In the genomic region with DNA sequence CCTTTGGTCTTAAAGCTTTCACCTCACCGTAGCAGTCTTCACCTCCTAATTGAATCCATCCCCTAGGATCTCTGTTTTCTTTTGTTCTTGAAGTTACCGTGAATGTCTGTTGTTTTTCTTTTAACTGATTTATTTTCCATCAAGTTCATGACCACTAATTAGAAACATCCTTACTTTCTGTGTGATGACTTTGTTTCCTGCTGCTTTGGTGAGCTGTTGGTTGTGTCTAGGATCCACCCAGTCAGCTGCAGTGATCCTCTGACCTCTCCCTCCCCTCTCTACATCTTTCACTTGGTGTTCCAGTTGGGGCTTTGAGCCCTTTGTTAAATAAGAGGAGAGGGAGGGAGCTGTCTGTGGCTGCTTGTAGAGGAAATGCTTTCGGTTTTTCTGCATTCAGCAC, we compare ENCODE assay signal across 26 mouse cellular contexts. TPM values are rescaled to one million over a fixed set of nuclear protein-coding genes. Genes with fewer than 3 reads are reported as not detected.
DNase-seq lines count a peak whose midpoint lies in the region; ATAC-seq lines count a peak whose summit lies in the region.
"Had no signal": no experiment of that assay in that cellular context is flagged by ENCODE, and none has a peak within 500 bp of the region (broad histone marks: within the 10 kb centered on the region; RNA-seq: fewer than 3 reads in every experiment).

No protein-coding gene starts in this region.

- no peak for ATAC-seq in embryonic facial prominence, embryonic 13.5 days (ENCODE audit: insufficient number of reproducible peaks, insufficient read depth, low FRiP score, low TSS enrichment, low read depth)
- no peak for ATAC-seq in limb, embryonic 12.5 days (ENCODE audit: insufficient number of reproducible peaks, insufficient read depth, low FRiP score, low TSS enrichment, low read depth)
- ATAC-seq in erythroid progenitor cell, adult 5-6 weeks (replicated peaks; ENCODE audit: low FRiP score, poor library complexity, severe bottlenecking) = no peak
- ATAC-seq: liver, embryonic 12.5 days; midbrain, embryonic 16.5 days; Patski had no signal

- H3K9ac ChIP-seq in embryonic facial prominence, embryonic 13.5 days = no peak overlapping the region
- H3K9ac ChIP-seq in limb, embryonic 12.5 days (replicated peaks) = no peak overlapping the region
- H3K9ac ChIP-seq: hindbrain, embryonic 15.5 days; liver, embryonic 12.5 days had no signal

- no peak overlapping the region for H3K4me2 ChIP-seq in embryonic facial prominence, embryonic 13.5 days
- no peak overlapping the region for H3K4me2 ChIP-seq in limb, embryonic 12.5 days
- H3K4me2 ChIP-seq: heart, embryonic 11.5 days; hindbrain, embryonic 15.5 days; liver, embryonic 12.5 days had no signal

- no peaks in the 10 kb centered on the region for H3K9me3 ChIP-seq in embryonic facial prominence, embryonic 13.5 days
- H3K9me3 ChIP-seq in limb, embryonic 12.5 days = no peaks in the 10 kb centered on the region
- H3K9me3 ChIP-seq: hindbrain, embryonic 15.5 days; liver, embryonic 12.5 days; megakaryocyte, embryonic 14.5 days had no signal

- 0 out of 2 replicates have a peak, but pooled peaks cover 2% of the 10 kb centered on the region for H3K4me1 ChIP-seq in embryonic facial prominence, embryonic 13.5 days
- peaks cover 11% of the 10 kb centered on the region for H3K4me1 ChIP-seq in limb, embryonic 12.5 days (replicated peaks)
- H3K4me1 ChIP-seq: hindbrain, embryonic 15.5 days; liver, embryonic 12.5 days; megakaryocyte, embryonic 14.5 days had no signal

- WGBS in embryonic facial prominence, embryonic 13.5 days = 17% methylated on average over 3 of the region's 3 CpGs
- 8% methylated on average over 3 of the region's 3 CpGs for WGBS in limb, embryonic 12.5 days

- no peaks in the 10 kb centered on the region for H3K27me3 ChIP-seq in embryonic facial prominence, embryonic 13.5 days
- H3K27me3 ChIP-seq in limb, embryonic 12.5 days = no peaks in the 10 kb centered on the region
- H3K27me3 ChIP-seq: hindbrain, embryonic 15.5 days; liver, embryonic 12.5 days; megakaryocyte, embryonic 14.5 days; Patski had no signal

- H3K36me3 ChIP-seq in embryonic facial prominence, embryonic 13.5 days = no peaks in the 10 kb centered on the region
- H3K36me3 ChIP-seq in limb, embryonic 12.5 days = no peaks in the 10 kb centered on the region
- H3K36me3 ChIP-seq: hindbrain, embryonic 15.5 days; liver, embryonic 12.5 days had no signal

- DNase-seq in kidney, postnatal 14 days = peak; percentile 8
- DNase-seq in kidney, adult 8-10 months = no peak
- peak; percentile 63 for DNase-seq in embryo, embryonic 10 days (ENCODE audit: low spot score)
- DNase-seq in retina, postnatal 1 day = no peak
- no peak for DNase-seq in spleen, adult 18-20 months
- DNase-seq: adrenal gland, adult 8-10 months; cerebellum, adult 9-11 months; heart, postnatal 14 days; kidney, adult 11 months; lung, adult 2 months; right cerebral cortex, postnatal 25 days; thymus, adult 2 months had no signal

- H3K27ac ChIP-seq in embryonic facial prominence, embryonic 13.5 days = peak overlapping the region; percentile 11; the same call in 1 of the 2 replicates
- peak overlapping the region; percentile 60 for H3K27ac ChIP-seq in limb, embryonic 12.5 days
- H3K27ac ChIP-seq: hindbrain, embryonic 15.5 days; liver, embryonic 12.5 days had no signal

- H3K4me3 ChIP-seq in embryonic facial prominence, embryonic 13.5 days = no peak overlapping the region
- no peak overlapping the region for H3K4me3 ChIP-seq in limb, embryonic 12.5 days (replicated peaks)
- H3K4me3 ChIP-seq: hindbrain, embryonic 15.5 days; liver, embryonic 12.5 days; megakaryocyte, embryonic 14.5 days had no signal

RNA-seq across cellular contexts. Expression of gene Ccdc169, which starts 11.0 kb away (rescaled TPM):
- 0.15 and 0.25 TPM in 2 replicates for polyA plus RNA-seq in embryonic facial prominence, embryonic 13.5 days (2015; fragmentation: Nextera tagmentation; extraction: Ambion mirVana)
- polyA plus RNA-seq in limb, embryonic 12.5 days (2016; fragmentation: Nextera tagmentation; extraction: Ambion mirVana) = 0.09 TPM in 2 replicates
- not detected in 2 replicates for total RNA-seq in erythroid progenitor cell, adult 5-6 weeks (2015; ENCODE audit: low replicate concordance)
- total RNA-seq in erythroid progenitor cell, adult 5-6 weeks (2017; ENCODE audit: low replicate concordance) = not detected in 2 replicates
- total RNA-seq: adrenal gland, adult 8-10 months; gastrocnemius, adult 8-10 months had no signal
- polyA plus RNA-seq: heart, embryonic 11.5 days; liver, embryonic 12.5 days; lung, adult 2 months; stomach, embryonic 16.5 days; thymus, adult 2 months had no signal

RNA-seq across cellular contexts. Expression of gene Sohlh2, which starts 33.7 kb away (rescaled TPM):
- not detected in 2 replicates for polyA plus RNA-seq in embryonic facial prominence, embryonic 13.5 days (2015; fragmentation: Nextera tagmentation; extraction: Ambion mirVana)
- not detected in 2 replicates for polyA plus RNA-seq in limb, embryonic 12.5 days (2016; fragmentation: Nextera tagmentation; extraction: Ambion mirVana)
- not detected in 2 replicates for total RNA-seq in erythroid progenitor cell, adult 5-6 weeks (2015; ENCODE audit: low replicate concordance)
- not detected in 2 replicates for total RNA-seq in erythroid progenitor cell, adult 5-6 weeks (2017; ENCODE audit: low replicate concordance)
- total RNA-seq: adrenal gland, adult 8-10 months; gastrocnemius, adult 8-10 months; granulocyte monocyte progenitor cell, adult 5-6 weeks; heart, postnatal 14 days; layer of hippocampus, postnatal 25 days; left cerebral cortex, postnatal 36 days had no signal
- polyA plus RNA-seq: heart, embryonic 11.5 days; liver, embryonic 12.5 days; lung, adult 2 months; midbrain, embryonic 16.5 days; Patski; stomach, embryonic 16.5 days had no signal

RNA-seq across cellular contexts. Expression of gene Spg20, which starts 36.2 kb away (rescaled TPM):
- polyA plus RNA-seq in embryonic facial prominence, embryonic 13.5 days (2015; fragmentation: Nextera tagmentation; extraction: Ambion mirVana) = 78.5 and 85.3 TPM in 2 replicates
- 93.8 and 98.5 TPM in 2 replicates for polyA plus RNA-seq in limb, embryonic 12.5 days (2016; fragmentation: Nextera tagmentation; extraction: Ambion mirVana)
- 0.36 and 2.9 TPM in 2 replicates for total RNA-seq in erythroid progenitor cell, adult 5-6 weeks (2015; ENCODE audit: low replicate concordance)
- total RNA-seq in erythroid progenitor cell, adult 5-6 weeks (2017; ENCODE audit: low replicate concordance) = 2.3 and 2.4 TPM in 2 replicates

Comparison
In these comparisons a context has a peak if more than half of its experiments do, and no peak if none do; other contexts are left out.
1. DNase-seq: peak in kidney, postnatal 14 days (single experiment) and embryo, embryonic 10 days (single experiment); none in kidney, adult 8-10 months (0 of 2), retina, postnatal 1 day (single experiment) and spleen, adult 18-20 months (0 of 2).